Mouse (Mus musculus) NIH3T3 (cell line): ENCODE measurements at regions not wholly inside any gene's neighbourhood (a gene's known extent, or its start where the extent isn't known, plus 50 kb on each side); places are given as distances from the start of the nearest gene placed in this dataset.

Experiments used
- DNase-seq: peaks from one replicate; pipeline ENCODE4 v3.0.0-alpha.2; 2012; ENCODE audit warnings: low read depth

GRCm38 (mm10) chr2:45623056-45623455 lies 505.9 kb upstream of the Zeb2 start:
- DNase-seq = peak; percentile 43

- no peak for DNase-seq
Measured at GRCm38 (mm10) chr2:45608926-45609325, 491.7 kb upstream of the Zeb2 start.

GRCm38 (mm10) chr2:45607393-45607792 lies 490.2 kb upstream of the Zeb2 start:
- no peak for DNase-seq

GRCm38 (mm10) chr2:45601332-45601900 lies 484.2 kb upstream of the Zeb2 start:
- no peak for DNase-seq

- DNase-seq = peak; percentile 73
Measured at GRCm38 (mm10) chr2:45593765-45594164, 476.6 kb upstream of the Zeb2 start.

- DNase-seq = peak; percentile 84
Measured at GRCm38 (mm10) chr2:45590980-45591379, 473.8 kb upstream of the Zeb2 start.

GRCm38 (mm10) chr2:45588248-45588647 lies 471.1 kb upstream of the Zeb2 start:
- DNase-seq = no peak

GRCm38 (mm10) chr2:45586588-45587200 lies 469.5 kb upstream of the Zeb2 start:
- DNase-seq = peak; percentile 71

- peak; percentile 78 for DNase-seq
Measured at GRCm38 (mm10) chr2:45581549-45581925, 464.3 kb upstream of the Zeb2 start.

- peak; percentile 75 for DNase-seq
Measured at GRCm38 (mm10) chr2:45580838-45581548, 463.8 kb upstream of the Zeb2 start.

GRCm38 (mm10) chr2:45572906-45573305 lies 455.7 kb upstream of the Zeb2 start:
- no peak for DNase-seq

GRCm38 (mm10) chr2:45554707-45555106 lies 437.5 kb upstream of the Zeb2 start:
- DNase-seq = no peak

GRCm38 (mm10) chr2:45541394-45541793 lies 424.2 kb upstream of the Zeb2 start:
- DNase-seq = no peak

GRCm38 (mm10) chr2:45538950-45539349 lies 421.8 kb upstream of the Zeb2 start:
- no peak for DNase-seq

- no peak for DNase-seq
Measured at GRCm38 (mm10) chr2:45537722-45538121, 420.5 kb upstream of the Zeb2 start.

- DNase-seq = no peak
Measured at GRCm38 (mm10) chr2:45534806-45535205, 417.6 kb upstream of the Zeb2 start.

- DNase-seq = no peak
Measured at GRCm38 (mm10) chr2:45522310-45522709, 405.1 kb upstream of the Zeb2 start.

- no peak for DNase-seq
Measured at GRCm38 (mm10) chr2:45519550-45520152, 402.5 kb upstream of the Zeb2 start.

GRCm38 (mm10) chr2:45514290-45515180 lies 397.3 kb upstream of the Zeb2 start:
- DNase-seq = peak; percentile 61

GRCm38 (mm10) chr2:45512852-45513251 lies 395.7 kb upstream of the Zeb2 start:
- DNase-seq = peak; percentile 62

- no peak for DNase-seq
Measured at GRCm38 (mm10) chr2:45511791-45512190, 394.6 kb upstream of the Zeb2 start.

GRCm38 (mm10) chr2:45504468-45504867 lies 387.3 kb upstream of the Zeb2 start:
- DNase-seq = no peak
